Mouse (Mus musculus) brain, embryonic 14.5 days (tissue): ENCODE results near the gene Olfr325. TPM values are rescaled to one million over a fixed set of nuclear protein-coding genes. Genes with fewer than 3 reads are reported as not detected.

Source experiments
- DNase-seq: peaks from one replicate; pipeline ENCODE4 v3.0.0-alpha.2; 2011; ENCODE audit warnings: low read depth
- CTCF ChIP-seq: fragments of 200-500 bp; IDR thresholded peaks from 2 replicates; pipeline ENCODE4 v1.5.1; 2012; ENCODE audit warnings: inconsistent platforms, mild to moderate bottlenecking, moderate library complexity, borderline replicate concordance; ENCODE audit not compliant: insufficient read depth, insufficient read length; ENCODE audit errors: extremely low read depth
- POLR2A ChIP-seq: fragments of 200-500 bp; IDR thresholded peaks from 2 replicates; pipeline ENCODE4 v1.6.1; 2012; ENCODE audit warnings: mild to moderate bottlenecking, inconsistent platforms, borderline replicate concordance; ENCODE audit not compliant: poor library complexity, insufficient read depth, insufficient read length, severe bottlenecking; ENCODE audit errors: extremely low read depth
- polyA plus RNA-seq: library from polyadenylated mRNA; depleted of rRNA; stranded (reverse); fragments of >200 nt; gene quantifications from 2 replicates; pipeline ENCODE4 v1.2.3, GENCODE M21; 2012; rRNA removed

The Olfr325 gene
- polyA plus RNA-seq, 1 experiment = not detected

DNA sequence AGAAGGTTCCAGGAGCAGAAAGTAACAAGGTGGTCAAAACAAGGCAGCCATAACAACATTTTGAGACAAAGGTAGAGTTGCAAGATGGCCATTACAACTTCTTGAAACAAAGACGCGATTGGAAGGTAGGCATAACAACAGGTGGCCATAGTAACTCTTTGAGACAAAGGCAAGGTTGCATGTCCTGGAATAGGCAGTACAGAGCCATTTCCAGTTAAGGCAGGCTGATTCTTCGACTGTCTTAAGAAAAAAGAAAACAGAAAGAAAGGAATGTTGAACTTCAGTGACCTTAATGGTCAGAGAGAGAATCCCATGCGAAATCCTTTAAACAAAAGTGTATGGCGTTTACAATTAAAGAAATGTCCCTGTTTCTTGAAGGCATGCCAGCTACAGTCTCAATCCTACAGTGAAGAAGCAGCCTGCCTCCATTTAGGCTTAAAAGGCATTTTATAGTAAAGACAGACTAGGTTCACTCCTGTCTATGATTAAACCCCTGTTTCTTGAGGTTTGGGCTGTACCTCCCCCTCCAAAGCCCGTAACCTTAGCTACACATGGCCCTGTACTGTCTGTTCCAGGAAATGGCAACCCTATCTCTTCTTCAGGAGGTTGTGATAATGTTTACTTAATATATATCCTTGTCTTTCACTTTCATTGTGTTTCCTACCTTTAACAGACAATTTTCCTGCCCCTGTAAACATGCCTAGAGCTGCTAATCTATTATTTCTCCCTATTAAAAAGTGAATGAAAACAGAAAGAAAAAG lies 25.4 kb downstream of the Olfr325 start:
- DNase-seq = no peak
- TF ChIP-seq CTCF = no peak

DNA sequence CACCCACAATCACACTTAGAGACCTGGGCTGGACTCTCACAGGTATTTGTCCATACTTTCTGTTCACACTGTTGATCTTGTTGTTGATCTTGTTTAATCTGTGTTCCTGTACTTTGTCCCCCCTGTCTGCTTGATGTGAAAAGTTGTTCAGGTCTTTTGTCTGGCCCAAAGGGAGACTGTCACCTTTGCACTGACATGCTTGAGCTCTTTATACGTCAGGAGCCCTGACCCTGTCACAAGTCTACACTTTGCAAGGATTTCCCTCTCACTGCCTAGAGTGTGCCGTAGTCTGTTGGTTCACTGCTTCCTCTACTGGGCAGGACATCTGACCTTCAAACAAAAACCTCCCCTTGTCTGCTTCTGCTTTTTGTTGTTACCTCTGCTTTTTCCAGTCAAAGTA lies 27.2 kb downstream of the Olfr325 start:
- no peak for DNase-seq
- TF ChIP-seq POLR2A (no peak), CTCF (no peak)

DNA sequence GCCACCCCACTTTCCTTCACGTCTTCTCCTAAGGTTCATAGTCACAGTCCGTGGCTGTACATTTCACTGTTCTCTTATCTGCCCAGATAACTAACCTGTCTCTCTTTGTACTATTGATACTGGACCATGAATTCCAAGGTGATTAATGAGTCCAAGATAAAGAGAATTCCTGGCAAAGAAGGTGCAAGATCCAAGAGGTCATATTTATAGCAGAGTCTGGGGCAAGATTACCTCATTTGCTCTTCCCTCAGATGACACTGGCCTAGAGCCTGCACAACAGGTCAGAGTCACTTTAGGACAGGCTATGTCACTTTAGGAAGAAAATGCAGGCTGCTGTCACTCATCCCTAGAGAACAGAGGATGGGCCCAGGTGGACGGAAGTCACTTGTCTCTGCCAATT lies 27.7 kb downstream of the Olfr325 start:
- TF ChIP-seq CTCF = no peak
- TF ChIP-seq POLR2A = no peak
- no peak for DNase-seq

DNA sequence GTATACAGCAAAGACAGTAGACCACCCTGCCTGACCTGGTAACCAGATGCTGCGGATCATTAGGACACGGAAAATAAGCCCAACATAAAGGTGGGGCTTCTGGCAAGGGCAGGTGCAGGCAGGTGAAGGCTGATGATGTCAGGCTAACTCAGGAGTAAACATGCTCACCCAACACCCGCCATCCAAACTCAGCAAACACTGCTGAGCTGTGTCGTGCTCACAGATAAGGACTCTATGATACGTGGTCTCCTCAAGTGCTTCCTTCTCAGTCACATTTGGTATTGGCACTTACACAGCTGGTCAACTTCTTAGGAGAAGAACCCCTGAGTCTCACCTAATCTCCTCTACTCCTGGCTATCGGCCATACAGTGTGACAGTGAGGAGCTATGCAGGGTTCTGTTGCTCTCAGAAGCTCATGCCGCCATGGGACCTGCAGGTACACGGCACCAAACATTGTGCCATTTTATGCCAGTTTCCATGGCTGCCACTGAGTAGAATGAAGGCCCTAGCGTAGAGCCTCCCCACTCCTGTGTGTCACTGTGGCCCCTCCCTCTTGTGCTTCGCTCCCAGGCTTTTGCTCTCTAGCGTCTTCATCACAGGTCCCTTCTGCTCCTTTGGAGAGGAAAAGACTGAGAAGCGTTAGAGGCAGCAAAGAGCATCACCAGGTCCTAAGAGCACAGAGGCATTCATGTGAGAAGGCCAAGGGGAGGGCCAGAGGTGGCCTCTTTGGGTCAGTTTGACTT lies 28.8 kb downstream of the Olfr325 start:
- DNase-seq = no peak
- TF ChIP-seq CTCF (no peak), POLR2A (no peak)

DNA sequence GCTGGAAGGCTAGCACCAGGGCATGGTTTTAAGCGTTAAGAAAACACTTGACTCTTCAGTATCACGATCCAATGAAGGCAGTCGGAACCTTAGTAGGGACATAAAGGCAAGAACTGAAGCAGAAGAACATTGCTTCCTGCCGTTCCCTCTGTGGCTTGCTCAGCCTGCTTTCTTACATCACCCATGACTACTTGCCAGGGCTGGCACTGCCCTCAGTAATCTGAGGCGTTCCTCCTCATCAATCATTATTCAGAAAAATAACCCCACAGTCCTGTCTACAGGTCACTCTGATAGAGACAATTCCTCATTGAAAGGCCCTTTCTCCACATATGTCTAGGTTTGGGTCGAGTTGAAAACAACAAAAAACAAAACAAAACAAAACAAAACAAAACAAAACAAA lies 29.5 kb downstream of the Olfr325 start:
- no peak for DNase-seq
- TF ChIP-seq POLR2A (no peak), CTCF (no peak)

DNA sequence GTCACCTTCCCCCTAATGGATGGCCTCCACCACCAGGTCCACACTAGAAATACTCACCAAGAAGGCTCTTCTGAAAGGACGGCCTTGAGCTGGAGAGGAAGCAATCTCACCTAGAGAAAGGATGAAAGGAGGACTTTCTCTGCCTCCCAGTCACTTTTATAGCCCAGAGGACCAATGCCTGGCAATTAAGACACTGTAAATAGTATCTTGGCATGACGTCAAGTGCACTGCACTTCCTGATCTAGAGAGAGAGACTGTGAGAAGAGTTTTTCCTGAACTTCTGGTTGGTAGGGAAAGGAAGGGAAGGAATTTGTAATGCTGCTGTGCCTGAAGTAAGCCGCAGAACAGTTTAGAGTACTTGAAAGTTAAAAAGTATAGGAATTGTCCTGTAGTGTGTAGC lies 35.8 kb downstream of the Olfr325 start:
- no peak for TF ChIP-seq CTCF
- TF ChIP-seq POLR2A = no peak
- no peak for DNase-seq

DNA sequence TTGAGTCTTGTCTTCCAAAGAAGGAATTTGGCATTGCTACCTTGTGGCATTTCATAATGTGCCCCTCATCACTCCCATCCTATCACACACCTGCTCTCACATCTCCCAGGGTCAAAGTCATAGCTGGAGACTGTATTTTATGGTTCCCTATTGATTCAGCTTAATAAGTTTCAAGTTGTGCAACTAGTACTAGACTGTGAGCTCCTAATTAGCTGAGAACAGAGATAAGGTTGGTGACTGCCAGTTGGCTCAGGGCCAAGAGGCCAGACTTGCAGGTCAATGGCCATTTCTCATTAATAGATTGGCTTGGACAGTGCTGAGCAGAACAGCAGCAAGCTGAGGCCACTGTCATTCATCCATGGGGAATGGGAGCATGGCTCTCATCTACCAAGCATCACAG lies 37.0 kb downstream of the Olfr325 start:
- no peak for DNase-seq
- TF ChIP-seq CTCF (no peak), POLR2A (no peak)

DNA sequence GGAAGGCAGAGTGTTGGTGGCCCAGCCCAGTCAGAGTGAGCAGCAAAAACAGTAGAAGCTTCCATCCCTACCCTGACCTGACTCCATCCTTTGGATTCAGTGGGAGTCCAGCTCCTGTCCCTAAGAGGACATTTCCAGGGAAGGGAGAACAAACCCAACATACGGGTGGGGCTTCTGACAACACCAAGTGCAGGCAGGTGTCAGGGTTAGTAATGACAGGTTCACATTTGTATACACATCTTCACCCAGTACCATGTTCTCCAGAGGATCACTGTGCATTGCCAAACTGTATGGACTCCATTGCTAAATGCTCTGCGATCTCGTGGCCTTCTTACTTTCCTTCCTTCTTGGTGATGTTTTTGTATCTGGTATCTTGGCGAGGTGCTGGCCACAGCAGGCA lies 38.4 kb downstream of the Olfr325 start, which contains the start of gene 2210407C18Rik:
Gene 2210407C18Rik (minus strand): TSS at position 101 of the 400 bp plus-strand sequence.
- TF ChIP-seq CTCF (no peak), POLR2A (no peak)
- no peak for DNase-seq

DNA sequence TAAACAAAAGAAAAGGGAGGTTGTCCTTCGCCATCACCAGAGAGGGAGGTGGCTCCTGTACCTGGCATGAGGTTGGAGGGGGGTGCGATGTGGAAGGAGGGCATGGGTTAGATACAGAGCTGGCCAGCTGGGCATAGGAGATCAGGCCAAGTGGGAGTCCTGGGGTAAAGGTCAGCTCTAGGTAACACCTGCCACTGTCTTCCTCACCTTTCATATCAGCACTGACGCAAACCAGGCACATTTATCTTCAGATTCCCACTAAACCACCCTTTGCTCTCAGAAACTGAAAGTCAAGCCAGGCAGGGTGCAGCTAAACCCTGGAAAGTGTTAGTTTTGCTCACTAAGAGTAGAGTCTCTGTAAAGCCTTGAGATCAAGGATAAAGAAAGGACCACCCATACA lies 40.8 kb downstream of the Olfr325 start:
- no peak for TF ChIP-seq CTCF
- TF ChIP-seq POLR2A = no peak
- DNase-seq = no peak

DNA sequence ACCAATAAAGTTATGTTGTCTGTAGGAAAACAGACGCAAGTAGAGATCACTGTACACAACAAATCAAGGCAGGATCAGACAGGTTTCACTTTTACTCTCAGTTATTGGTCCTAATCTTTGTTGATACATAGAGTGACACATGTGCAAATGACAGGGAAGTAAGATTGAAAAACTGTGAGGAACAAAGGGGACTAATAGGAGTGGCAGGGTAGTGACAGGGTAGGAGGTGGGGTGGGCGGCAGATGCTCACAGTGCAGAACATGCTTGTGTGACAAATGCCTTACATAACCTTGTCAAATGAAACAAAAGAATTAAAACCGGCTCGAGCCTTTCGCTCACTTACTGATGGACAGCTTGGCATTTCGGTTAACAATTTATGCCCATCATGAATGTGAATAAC lies 41.3 kb downstream of the Olfr325 start:
- DNase-seq = peak; percentile 31
- no peak for TF ChIP-seq POLR2A
- no peak for TF ChIP-seq CTCF

DNA sequence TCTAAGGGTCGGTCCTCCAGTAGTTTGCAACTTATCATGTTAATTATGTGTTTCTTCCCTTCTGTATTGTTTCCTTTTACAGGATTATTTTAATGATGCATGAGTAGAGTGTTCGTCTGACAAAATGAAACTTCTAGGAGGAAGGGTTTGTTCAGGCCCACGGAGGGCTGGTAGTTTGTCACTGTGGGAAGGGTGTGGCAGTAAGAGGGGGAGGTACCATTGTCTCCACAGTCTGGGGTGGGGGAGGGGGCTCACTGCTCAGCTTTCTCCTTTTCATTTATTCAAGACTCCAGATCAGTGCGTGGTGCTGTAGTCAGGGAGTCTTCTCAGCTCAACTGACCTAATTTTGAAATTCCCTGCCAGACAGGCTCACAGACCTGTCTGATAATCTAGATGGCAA lies 48.6 kb downstream of the Olfr325 start:
- TF ChIP-seq POLR2A (no peak), CTCF (no peak)

DNA sequence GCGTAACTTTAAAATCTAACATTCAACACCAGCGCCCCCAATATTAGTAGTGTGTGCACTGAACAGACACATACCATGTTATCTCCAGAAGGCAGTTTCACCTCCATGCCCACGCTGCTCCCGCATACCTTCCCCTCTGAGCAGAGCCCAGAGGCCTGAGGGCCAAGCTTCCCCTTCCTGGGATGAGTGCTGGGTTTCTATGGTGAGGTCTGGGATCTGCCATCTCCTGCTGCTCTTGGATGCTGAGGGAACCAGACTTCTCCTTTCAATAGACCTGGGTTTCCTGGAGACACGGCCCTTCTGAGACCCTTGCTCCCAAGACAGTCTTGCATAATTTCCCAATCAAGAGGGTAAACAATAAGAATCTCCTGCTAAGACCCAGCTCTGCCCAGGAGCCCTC lies 52.9 kb downstream of the Olfr325 start, which contains the start of gene Olfr323:
Gene Olfr323 (minus strand): TSS at position 101 of the 400 bp plus-strand sequence.
- TF ChIP-seq CTCF (no peak), POLR2A (no peak)
- DNase-seq = no peak

More for the DNA sequence above, 48.6 kb downstream of the Olfr325 start:
- no peak for DNase-seq

Other genes starting within 250 kb of the Olfr325 start
- gene Zfp672, start 247.4 kb upstream of the Olfr325 start, polyA plus RNA-seq = 41.9 and 47.0 TPM in 2 replicates
- gene Sh3bp5l, start 247.0 kb upstream of the Olfr325 start, polyA plus RNA-seq = 39.9 and 46.8 TPM in 2 replicates
- 0.27 and 0.34 TPM in 2 replicates for gene Lypd8, start 198.7 kb upstream of the Olfr325 start, polyA plus RNA-seq
- gene 1810065E05Rik, start 156.6 kb upstream of the Olfr325 start, polyA plus RNA-seq = not detected in 2 replicates
- gene Gm12253, start 145.2 kb upstream of the Olfr325 start, polyA plus RNA-seq = not detected in 2 replicates
- not detected in 2 replicates for gene Lypd9, start 124.8 kb upstream of the Olfr325 start, polyA plus RNA-seq
- not detected in 2 replicates for gene Olfr30, start 115.5 kb upstream of the Olfr325 start, polyA plus RNA-seq
- not detected in 2 replicates for gene Olfr332, start 85.2 kb upstream of the Olfr325 start, polyA plus RNA-seq
- gene Olfr331, start 75.2 kb upstream of the Olfr325 start, polyA plus RNA-seq = not detected in 2 replicates
- gene Olfr330, start 42.9 kb upstream of the Olfr325 start, polyA plus RNA-seq = not detected in 2 replicates
- not detected in 2 replicates for gene Olfr329-ps, start 31.3 kb upstream of the Olfr325 start, polyA plus RNA-seq
- not detected in 2 replicates for gene Olfr328, start 22.1 kb upstream of the Olfr325 start, polyA plus RNA-seq
- not detected in 2 replicates for gene Olfr224, start 7.2 kb upstream of the Olfr325 start, polyA plus RNA-seq
- 0.10 TPM in 1 of 2 replicates, not detected in the other for gene Olfr324, start 17.4 kb downstream of the Olfr325 start, polyA plus RNA-seq
- gene 2210407C18Rik, start 38.3 kb downstream of the Olfr325 start, polyA plus RNA-seq = not detected in 2 replicates
- not detected in 2 replicates for gene Olfr323, start 52.8 kb downstream of the Olfr325 start, polyA plus RNA-seq
- gene Trim58, start 62.7 kb downstream of the Olfr325 start, polyA plus RNA-seq = 0.11 TPM in 1 of 2 replicates, not detected in the other
- gene Olfr322, start 81.1 kb downstream of the Olfr325 start, polyA plus RNA-seq = not detected in 2 replicates
- gene Olfr320, start 103.4 kb downstream of the Olfr325 start, polyA plus RNA-seq = not detected in 2 replicates
- gene Olfr319, start 121.4 kb downstream of the Olfr325 start, polyA plus RNA-seq = 0.10 TPM in 1 of 2 replicates, not detected in the other
- not detected in 2 replicates for gene Olfr318, start 146.3 kb downstream of the Olfr325 start, polyA plus RNA-seq
- 0.20 and 0.27 TPM in 2 replicates for gene Olfr317, start 161.5 kb downstream of the Olfr325 start, polyA plus RNA-seq
- not detected in 2 replicates for gene Olfr316, start 175.0 kb downstream of the Olfr325 start, polyA plus RNA-seq
- gene Olfr315, start 195.5 kb downstream of the Olfr325 start, polyA plus RNA-seq = not detected in 2 replicates
- not detected in 2 replicates for gene Olfr314, start 205.2 kb downstream of the Olfr325 start, polyA plus RNA-seq
- gene Fam183b, start 224.2 kb downstream of the Olfr325 start, polyA plus RNA-seq = 1.1 and 2.4 TPM in 2 replicates
- not detected in 2 replicates for gene Olfr313, start 237.3 kb downstream of the Olfr325 start, polyA plus RNA-seq